Mouse (Mus musculus): ENCODE results near the gene Atf6b. TPM values are rescaled to one million over a fixed set of nuclear protein-coding genes. Genes with fewer than 3 reads are reported as not detected.

The Atf6b gene
- polyA plus RNA-seq (2012; rRNA removed): 13.3 and 14.6 TPM in 2 replicates

GRCm38 (mm10) chr17:34646906-34647787 lies at the start of gene Atf6b:
Atf6b (plus strand) TSS chr17:34647146.

DNA sequence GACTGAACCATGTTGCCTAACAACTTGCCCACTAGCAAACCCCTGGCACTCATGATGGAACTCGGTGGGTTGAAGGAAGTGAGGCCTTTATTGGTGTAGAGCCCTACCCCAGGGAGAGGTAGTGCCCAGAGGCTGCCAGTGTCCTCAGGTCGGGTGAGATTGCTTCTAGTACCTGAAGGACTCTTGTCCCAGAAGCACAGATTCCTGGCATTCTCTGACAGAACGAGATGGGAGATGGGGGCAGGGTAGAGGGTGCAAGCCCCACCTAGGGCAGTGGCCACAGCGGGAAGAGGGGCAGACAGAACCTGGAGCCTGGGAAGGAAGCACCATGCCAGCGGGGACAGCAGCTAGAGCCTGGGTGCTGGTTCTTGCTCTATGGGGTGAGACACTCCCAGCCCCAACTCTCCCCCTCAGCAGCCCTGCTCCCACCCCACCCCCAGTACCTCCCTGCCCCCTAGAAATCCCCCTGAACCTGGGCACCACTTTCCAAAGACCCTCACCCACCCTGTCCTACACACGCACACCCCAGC lies 49.3 kb upstream of the Atf6b start, which contains the start of gene Ager:
Gene Ager (plus strand): TSS at position 297 of the 530 bp plus-strand sequence.

DNA sequence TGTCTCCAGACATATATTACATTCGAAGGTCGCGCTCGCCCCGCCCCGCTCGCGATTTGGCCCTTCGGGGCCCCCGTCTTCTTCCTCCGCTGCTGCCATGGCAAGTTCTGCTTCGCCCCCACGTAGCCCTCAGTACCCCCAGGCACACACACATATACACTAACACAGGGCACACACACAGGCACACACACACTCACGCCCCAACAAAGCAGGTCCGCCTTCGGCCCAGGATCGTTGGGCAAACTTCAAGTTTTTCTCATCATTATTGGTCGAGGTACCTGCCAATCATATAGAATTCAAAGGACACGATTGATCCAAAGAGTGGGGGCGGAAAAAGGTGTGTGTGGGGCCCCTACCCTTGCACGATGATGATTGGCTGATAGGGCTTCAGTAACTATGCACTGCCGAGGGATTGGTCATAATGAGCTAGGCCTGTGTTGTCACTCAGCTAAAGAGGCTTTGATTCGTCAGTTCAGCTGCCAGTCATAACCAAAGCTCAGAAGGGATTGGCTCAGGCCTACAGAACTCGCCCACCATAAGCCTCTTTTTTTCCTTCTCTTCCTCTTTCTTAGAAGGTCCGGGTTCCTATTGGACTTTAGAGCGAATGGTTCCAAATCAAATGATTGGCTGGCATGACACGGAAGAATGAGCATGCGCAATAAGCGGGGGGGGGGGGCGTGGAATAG lies 43.4 kb upstream of the Atf6b start, which contains the start of gene Rnf5:
Gene Rnf5 (minus strand): TSS at position 316 of the 686 bp plus-strand sequence.

DNA sequence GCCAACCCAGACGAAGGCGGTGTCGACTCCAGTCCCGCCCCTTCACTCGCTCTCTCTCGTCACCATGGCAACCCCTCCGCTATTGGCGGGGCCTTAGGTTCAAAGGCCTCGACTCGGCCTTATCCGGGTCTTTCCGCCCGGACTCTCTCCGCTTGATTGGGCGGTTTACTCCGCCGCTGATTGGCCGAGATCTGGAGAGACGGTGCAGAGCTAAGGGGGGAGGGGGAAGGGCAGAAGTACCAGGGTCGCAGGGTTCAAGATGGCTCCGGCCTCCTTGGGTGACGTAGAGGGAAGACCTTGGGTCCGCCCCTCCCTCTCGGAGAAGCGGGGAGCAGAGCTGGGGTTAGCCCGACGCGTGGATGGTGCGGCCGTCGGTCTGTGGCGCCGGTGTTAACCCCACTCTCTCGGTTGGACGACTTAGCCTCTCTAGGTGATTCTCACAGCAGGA lies 42.9 kb upstream of the Atf6b start, which contains the start of gene Agpat1:
Gene Agpat1 (plus strand): TSS at position 202 of the 448 bp plus-strand sequence.

GRCm38 (mm10) chr17:34615871-34616270 lies 31.1 kb upstream of the Atf6b start, which contains the start of gene Egfl8:
Egfl8 (minus strand) TSS chr17:34615971.

DNA sequence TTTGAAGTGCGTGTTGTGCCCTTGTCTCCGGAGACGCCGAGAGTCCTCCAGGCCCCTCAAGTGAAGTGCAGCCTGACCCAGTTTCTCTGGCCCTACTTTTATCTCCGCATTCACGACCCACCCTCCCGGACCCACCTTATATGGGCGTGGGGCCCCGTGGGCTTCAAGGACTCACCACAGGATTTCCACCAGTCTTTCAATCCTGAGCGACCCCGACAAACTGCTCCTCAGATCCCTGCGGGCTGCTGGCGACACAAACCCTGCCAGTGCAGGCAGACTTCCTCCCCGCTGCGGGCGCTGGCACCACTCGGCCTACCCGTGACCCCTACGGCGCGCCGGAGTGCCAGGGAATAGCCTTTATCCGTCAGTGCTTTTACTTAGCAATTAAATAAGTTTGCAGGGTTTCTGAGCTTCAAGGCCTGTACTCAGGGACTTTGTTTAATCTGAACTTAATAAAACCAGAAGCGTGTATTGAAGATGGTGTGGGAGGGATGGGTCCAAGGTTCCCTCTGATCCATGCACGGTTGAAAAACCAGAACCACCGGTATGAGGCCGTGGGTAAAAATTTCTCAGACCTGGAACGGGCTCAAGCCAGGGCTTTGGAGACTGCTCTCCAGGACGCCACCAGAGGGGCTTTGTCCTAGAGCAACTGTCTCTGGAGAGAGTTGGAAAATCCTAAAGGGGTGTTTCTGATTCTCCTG lies 18.9 kb upstream of the Atf6b start, which contains the start of gene Ppt2:
Gene Ppt2 (minus strand): TSS at position 568 of the 701 bp plus-strand sequence.

GRCm38 (mm10) chr17:34629221-34629751 lies 17.7 kb upstream of the Atf6b start, which contains the start of gene Prrt1:
Prrt1 (plus strand) TSS chr17:34629533.

GRCm38 (mm10) chr17:34644608-34645007 lies 2.3 kb upstream of the Atf6b start, which contains the start of gene Fkbpl:
Fkbpl (plus strand) TSS chr17:34644764.

DNA sequence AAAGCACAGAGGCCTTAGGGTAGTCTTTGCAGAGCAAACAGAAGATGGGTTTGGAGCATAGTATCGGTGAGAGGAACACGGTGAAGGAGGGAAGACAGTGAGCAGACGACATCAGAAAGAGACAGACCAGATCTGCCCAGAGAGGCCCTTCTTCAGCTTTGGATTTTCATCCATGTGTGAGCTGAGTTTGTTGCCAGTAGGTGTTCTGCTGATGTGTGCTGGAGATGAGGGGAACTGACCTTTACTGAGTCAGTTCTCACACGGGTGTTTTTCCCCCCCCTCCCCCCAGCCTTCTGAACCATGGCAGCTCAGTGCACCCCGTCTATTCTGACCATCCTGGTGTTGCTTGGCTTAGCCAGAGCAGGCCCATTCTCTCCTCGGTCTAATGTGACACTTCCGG lies 23.3 kb downstream of the Atf6b start, which contains the start of gene Tnxb:
Gene Tnxb (plus strand): TSS at position 301 of the 400 bp plus-strand sequence.

Other genes starting within 250 kb of the Atf6b start
- gene BC051142, start 248.3 kb upstream of the Atf6b start, polyA plus RNA-seq (2012; rRNA removed): 0.15 and 0.23 TPM in 2 replicates
- gene Btnl4, start 169.8 kb upstream of the Atf6b start, polyA plus RNA-seq (2012; rRNA removed): not detected in 2 replicates
- not detected in 2 replicates for gene Btnl6, start 129.8 kb upstream of the Atf6b start, polyA plus RNA-seq (2012; rRNA removed)
- 0.58 and 0.70 TPM in 2 replicates for gene Notch4, start 82.9 kb upstream of the Atf6b start, polyA plus RNA-seq (2012; rRNA removed)
- gene Gpsm3, start 57.3 kb upstream of the Atf6b start, polyA plus RNA-seq (2012; rRNA removed): 3.5 and 4.0 TPM in 2 replicates
- 21.8 and 22.1 TPM in 2 replicates for gene Pbx2, start 55.9 kb upstream of the Atf6b start, polyA plus RNA-seq (2012; rRNA removed)
- gene Ager, start 49.3 kb upstream of the Atf6b start, polyA plus RNA-seq (2012; rRNA removed): 1.3 and 1.4 TPM in 2 replicates
- gene Rnf5, start 43.5 kb upstream of the Atf6b start, polyA plus RNA-seq (2012; rRNA removed): 49.5 and 53.6 TPM in 2 replicates
- 29.1 and 33.0 TPM in 2 replicates for gene Agpat1, start 42.9 kb upstream of the Atf6b start, polyA plus RNA-seq (2012; rRNA removed)
- 0.37 and 0.54 TPM in 2 replicates for gene Egfl8, start 31.2 kb upstream of the Atf6b start, polyA plus RNA-seq (2012; rRNA removed)
- 8.7 and 11.0 TPM in 2 replicates for gene Ppt2, start 18.6 kb upstream of the Atf6b start, polyA plus RNA-seq (2012; rRNA removed)
- gene Prrt1, start 17.6 kb upstream of the Atf6b start, polyA plus RNA-seq (2012; rRNA removed): 0.02 and 0.03 TPM in 2 replicates
- 1.6 and 1.7 TPM in 2 replicates for gene Fkbpl, start 2.4 kb upstream of the Atf6b start, polyA plus RNA-seq (2012; rRNA removed)
- 0.14 and 0.15 TPM in 2 replicates for gene Tnxb, start 23.4 kb downstream of the Atf6b start, polyA plus RNA-seq (2012; rRNA removed)
- gene C4b, start 96.7 kb downstream of the Atf6b start, polyA plus RNA-seq (2012; rRNA removed): 2.5 and 3.3 TPM in 2 replicates
- gene Cyp21a1, start 157.4 kb downstream of the Atf6b start, polyA plus RNA-seq (2012; rRNA removed): 0.03 TPM in 1 of 2 replicates, not detected in the other
- 15.6 and 17.8 TPM in 2 replicates for gene Stk19, start 189.8 kb downstream of the Atf6b start, polyA plus RNA-seq (2012; rRNA removed)
- 22.0 and 28.0 TPM in 2 replicates for gene Dxo, start 189.9 kb downstream of the Atf6b start, polyA plus RNA-seq (2012; rRNA removed)
- 19.0 and 22.2 TPM in 2 replicates for gene Skiv2l, start 203.1 kb downstream of the Atf6b start, polyA plus RNA-seq (2012; rRNA removed)
- gene Nelfe, start 203.2 kb downstream of the Atf6b start, polyA plus RNA-seq (2012; rRNA removed): 43.8 and 44.0 TPM in 2 replicates
- 157 and 169 TPM in 2 replicates for gene Cfb, start 215.4 kb downstream of the Atf6b start, polyA plus RNA-seq (2012; rRNA removed)
- 5.7 and 6.1 TPM in 2 replicates for gene Zbtb12, start 232.3 kb downstream of the Atf6b start, polyA plus RNA-seq (2012; rRNA removed)
- gene Gm20547, start 234.9 kb downstream of the Atf6b start, polyA plus RNA-seq (2012; rRNA removed): not detected in 2 replicates

All from liver, embryonic 14 days (tissue).